Mouse (Mus musculus) forebrain, embryonic 11.5 days (tissue): ENCODE measurements around the gene Cgnl1. TPM values are rescaled to one million over a fixed set of nuclear protein-coding genes. Genes with fewer than 3 reads are reported as not detected.
"Not testable (repeated sequence)": the region's sequence is repeated elsewhere in the genome, so short reads cannot be mapped to it uniquely, and the experiment has no call there.

Experiments
- ATAC-seq: fragments of 200-750 bp; cut with Nextera tagmentation; replicated peaks from 2 replicates; pipeline ENCODE4 v1.8.0; 2017; ENCODE audit warnings: moderate TSS enrichment; ENCODE audit not compliant: low FRiP score
- DNase-seq: peaks from one replicate; pipeline ENCODE4 v3.0.0-alpha.2; 2017; ENCODE audit warnings: low spot score
- H3K27ac ChIP-seq: fragments of 300-500 bp; sonication (generic); 2 replicates; pipeline ENCODE4 v1.5.1; 2014; ENCODE audit warnings: low read depth, low read length
- H3K27me3 ChIP-seq: fragments of 300-500 bp; sonication (generic); 2 replicates; pipeline ENCODE4 v1.6.1; 2014; ENCODE audit warnings: mild to moderate bottlenecking, low read length, mixed read lengths; ENCODE audit not compliant: control insufficient read depth, insufficient read depth
- H3K36me3 ChIP-seq: fragments of 300-500 bp; sonication (generic); 2 replicates; pipeline ENCODE4 v1.6.1; 2014; ENCODE audit warnings: mild to moderate bottlenecking, low read length, moderate library complexity, mixed read lengths; ENCODE audit not compliant: control insufficient read depth, insufficient read depth
- H3K4me1 ChIP-seq: fragments of 300-500 bp; sonication (generic); replicated peaks from 2 replicates; pipeline ENCODE4 v1.6.1; 2014; ENCODE audit warnings: low read length, mixed read lengths; ENCODE audit not compliant: control insufficient read depth, insufficient read depth
- H3K4me2 ChIP-seq: fragments of 300-500 bp; sonication (generic); 2 replicates; pipeline ENCODE4 v1.6.1; 2014; ENCODE audit warnings: low read depth, mild to moderate bottlenecking, low read length, moderate library complexity, mixed read lengths; ENCODE audit not compliant: severe bottlenecking
- H3K4me3 ChIP-seq: fragments of 300-500 bp; sonication (generic); 2 replicates; pipeline ENCODE4 v1.5.1; 2014; ENCODE audit warnings: low read depth, low read length
- H3K9ac ChIP-seq: fragments of 300-500 bp; sonication (generic); 2 replicates; pipeline ENCODE4 v1.6.1; 2014; ENCODE audit warnings: low read length
- H3K9me3 ChIP-seq: fragments of 300-500 bp; sonication (generic); 2 replicates; pipeline ENCODE4 v1.6.1; 2016; ENCODE audit warnings: low read length, mixed read lengths; ENCODE audit not compliant: control insufficient read depth
- WGBS: fragments of 180-500 bp; shearing (Covaris S2); extraction: QIAGEN DNeasy Blood & Tissue Kit; methylation state at CpG from one replicate; pipeline ENCODE4 v1.1.7; 2014; 5-methylcytosine and 5-hydroxymethylcytosine counted together
- polyA plus RNA-seq: library from polyadenylated mRNA; unstranded; fragments of >200 nt; fragmentation: Nextera tagmentation; extraction: Ambion mirVana; gene quantifications from 2 replicates; pipeline ENCODE4 v1.2.1, GENCODE M21; 2014

The Cgnl1 gene
- polyA plus RNA-seq, 1 experiment from 2014 or later, result 5.9 TPM

- no peaks in the 10 kb centered on the region for H3K27me3 ChIP-seq
- WGBS, result 62% methylated on average over 6 of the region's 6 CpGs
- H3K9me3 ChIP-seq, result no peaks in the 10 kb centered on the region
- no peaks in the 10 kb centered on the region for H3K36me3 ChIP-seq
- DNase-seq (no peak), ATAC-seq (no peak)
- no peak overlapping the region for H3K27ac ChIP-seq
- H3K9ac ChIP-seq, result no peak overlapping the region
- H3K4me1 ChIP-seq, result no peaks in the 10 kb centered on the region; the same call in 1 of the 2 replicates
- H3K4me3 ChIP-seq, result no peak overlapping the region
- H3K4me2 ChIP-seq, result no peak overlapping the region
Observed at GRCm38 (mm10) chr9:71628921-71629320, 142.5 kb downstream of the Cgnl1 start.

- ATAC-seq, result no peak
- Histone ChIP-seq H3K4me2 (no peak overlapping the region), H3K9ac (no peak overlapping the region), H3K27ac (no peak overlapping the region), H3K27me3 (no peaks in the 10 kb centered on the region), H3K4me1 (no peaks in the 10 kb centered on the region; the same call in 1 of the 2 replicates), H3K36me3 (no peaks in the 10 kb centered on the region), H3K4me3 (no peak overlapping the region), H3K9me3 (no peaks in the 10 kb centered on the region)
- 81% methylated on average over 6 of the region's 6 CpGs for WGBS
- DNase-seq, result no peak
Observed at GRCm38 (mm10) chr9:71628286-71628685, 143.1 kb downstream of the Cgnl1 start.

GRCm38 (mm10) chr9:71625961-71626360 lies 145.4 kb downstream of the Cgnl1 start:
- Histone ChIP-seq H3K27me3 (no peaks in the 10 kb centered on the region), H3K4me1 (no peaks in the 10 kb centered on the region; the same call in 1 of the 2 replicates), H3K4me2 (no peak overlapping the region), H3K4me3 (no peak overlapping the region), H3K27ac (no peak overlapping the region), H3K36me3 (no peaks in the 10 kb centered on the region), H3K9me3 (no peaks in the 10 kb centered on the region), H3K9ac (no peak overlapping the region)
- DNase-seq, result no peak
- ATAC-seq, result no peak
- WGBS, result 87% methylated on average over 6 of the region's 6 CpGs

GRCm38 (mm10) chr9:71624793-71625495 lies 146.5 kb downstream of the Cgnl1 start:
- H3K36me3 ChIP-seq, result no peaks in the 10 kb centered on the region
- WGBS, result 48% methylated on average over 10 of the region's 10 CpGs
- no peak overlapping the region for H3K9ac ChIP-seq
- DNase-seq, result peak; percentile 78
- H3K4me2 ChIP-seq, result no peak overlapping the region
- ATAC-seq, result no peak
- H3K27ac ChIP-seq, result no peak overlapping the region
- H3K27me3 ChIP-seq, result no peaks in the 10 kb centered on the region
- no peaks in the 10 kb centered on the region; the same call in 1 of the 2 replicates for H3K4me1 ChIP-seq
- no peaks in the 10 kb centered on the region for H3K9me3 ChIP-seq
- H3K4me3 ChIP-seq, result no peak overlapping the region

- Histone ChIP-seq H3K27me3 (no peaks in the 10 kb centered on the region), H3K4me2 (no peak overlapping the region), H3K9ac (no peak overlapping the region), H3K9me3 (no peaks in the 10 kb centered on the region), H3K36me3 (no peaks in the 10 kb centered on the region), H3K4me1 (no peaks in the 10 kb centered on the region; the same call in 1 of the 2 replicates), H3K4me3 (no peak overlapping the region), H3K27ac (no peak overlapping the region)
- DNase-seq, result no peak
- no peak for ATAC-seq
- 33% methylated on average over 4 of the region's 4 CpGs for WGBS
Observed at GRCm38 (mm10) chr9:71623871-71624569, 147.4 kb downstream of the Cgnl1 start.

GRCm38 (mm10) chr9:71622593-71622992 lies 148.8 kb downstream of the Cgnl1 start:
- WGBS, result 67% methylated on average over 3 of the region's 3 CpGs
- no peak overlapping the region for H3K9ac ChIP-seq
- H3K27me3 ChIP-seq, result no peaks in the 10 kb centered on the region
- no peaks in the 10 kb centered on the region for H3K9me3 ChIP-seq
- H3K4me2 ChIP-seq, result no peak overlapping the region
- DNase-seq, result no peak
- ATAC-seq, result no peak
- H3K36me3 ChIP-seq, result no peaks in the 10 kb centered on the region
- H3K27ac ChIP-seq, result no peak overlapping the region
- H3K4me1 ChIP-seq, result no peaks in the 10 kb centered on the region
- no peak overlapping the region for H3K4me3 ChIP-seq

GRCm38 (mm10) chr9:71621968-71622367 lies 149.4 kb downstream of the Cgnl1 start:
- no peak overlapping the region for H3K4me3 ChIP-seq
- no peak for DNase-seq
- H3K27ac ChIP-seq, result no peak overlapping the region
- 86% methylated on average over 4 of the region's 4 CpGs for WGBS
- H3K36me3 ChIP-seq, result no peaks in the 10 kb centered on the region
- H3K4me1 ChIP-seq, result no peaks in the 10 kb centered on the region
- no peak overlapping the region for H3K9ac ChIP-seq
- H3K9me3 ChIP-seq, result no peaks in the 10 kb centered on the region
- no peak for ATAC-seq
- no peaks in the 10 kb centered on the region for H3K27me3 ChIP-seq
- no peak overlapping the region for H3K4me2 ChIP-seq

- H3K27me3 ChIP-seq, H3K4me1 ChIP-seq, H3K4me2 ChIP-seq, ATAC-seq, H3K4me3 ChIP-seq, H3K27ac ChIP-seq, DNase-seq, H3K9ac ChIP-seq, H3K9me3 ChIP-seq, H3K36me3 ChIP-seq: not testable (repeated sequence)
- 80% methylated on average over 5 of the region's 5 CpGs for WGBS
Observed at GRCm38 (mm10) chr9:71620116-71620515, 151.3 kb downstream of the Cgnl1 start.
